8 mouse cellular contexts compared by ENCODE assay signal in the genomic region with DNA sequence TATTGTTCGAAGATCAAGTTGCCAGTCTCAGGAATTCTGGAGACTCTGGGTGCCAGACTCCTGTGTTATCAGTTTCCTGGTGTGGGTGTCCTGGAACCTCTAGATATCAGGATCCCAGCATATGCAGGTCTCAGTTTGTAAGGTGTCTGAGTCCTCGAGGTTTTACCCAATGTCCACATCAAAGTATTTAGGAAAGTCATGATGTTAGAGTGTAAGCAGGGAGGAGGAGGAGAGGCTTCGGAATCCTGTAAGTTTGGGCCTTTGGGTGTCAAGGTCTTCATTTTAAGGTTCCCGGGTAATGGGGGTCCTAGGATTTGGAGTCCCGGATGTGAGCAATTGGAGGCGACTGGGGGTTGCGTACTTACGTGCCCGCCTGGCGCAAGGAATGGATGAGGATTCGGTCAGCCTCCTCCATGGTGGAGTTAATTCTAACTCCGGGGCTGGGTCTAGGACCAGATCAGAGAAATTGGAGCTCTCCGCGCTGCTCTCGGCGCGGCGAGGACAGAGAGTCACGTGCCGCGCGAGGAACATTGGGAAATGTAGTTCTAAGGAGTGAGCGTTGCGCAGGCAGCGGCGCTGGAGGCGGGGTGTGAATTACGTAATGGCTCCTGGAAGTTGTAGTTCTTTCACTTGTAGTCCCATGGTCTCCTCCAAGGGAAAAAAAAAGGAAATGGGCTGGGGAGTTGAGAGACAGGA. TPM values are rescaled to one million over a fixed set of nuclear protein-coding genes. Genes with fewer than 3 reads are reported as not detected.
DNase-seq lines count a peak whose midpoint lies in the region; ATAC-seq lines count a peak whose summit lies in the region.

Ccdc22 (minus strand) TSS at position 639 of the 696 bp plus-strand sequence.

- H3K4me1 ChIP-seq in forebrain, embryonic 11.5 days (replicated peaks; ENCODE audit: control insufficient read depth, insufficient read depth, low read length) = no peaks in the 10 kb centered on the region
- peaks cover 4% of the 10 kb centered on the region for H3K4me1 ChIP-seq in heart, embryonic 16.5 days (ENCODE audit: control insufficient read depth, insufficient read depth, low read length)
- H3K4me1 ChIP-seq in liver, embryonic 15.5 days (replicated peaks) = peaks cover 14% of the 10 kb centered on the region; the same call in 1 of the 2 replicates
- H3K4me1 ChIP-seq in neural tube, embryonic 12.5 days = 0 out of 2 replicates have a peak, but pooled peaks cover 5% of the 10 kb centered on the region

- WGBS in forebrain, embryonic 11.5 days = 22% methylated on average over 28 of the region's 28 CpGs
- 16% methylated on average over 28 of the region's 28 CpGs for WGBS in heart, embryonic 16.5 days
- whole genome bisulfite sequencing in liver, embryonic 15.5 days (ENCODE audit: insufficient replicate concordance) = 18% methylated on average over 28 of the region's 28 CpGs
- WGBS in neural tube, embryonic 12.5 days = 17% methylated on average over 28 of the region's 28 CpGs

- no peaks in the 10 kb centered on the region; the same call in 1 of the 2 replicates for H3K36me3 ChIP-seq in forebrain, embryonic 11.5 days (ENCODE audit: control insufficient read depth, insufficient read depth, low read length)
- no peaks in the 10 kb centered on the region; the same call in 1 of the 2 replicates for H3K36me3 ChIP-seq in heart, embryonic 16.5 days (ENCODE audit: control insufficient read depth, insufficient read depth)
- no peaks in the 10 kb centered on the region for H3K36me3 ChIP-seq in liver, embryonic 15.5 days (replicated peaks)
- H3K36me3 ChIP-seq in neural tube, embryonic 12.5 days = no peaks in the 10 kb centered on the region

- no peaks in the 10 kb centered on the region for H3K9me3 ChIP-seq in forebrain, embryonic 11.5 days (ENCODE audit: control insufficient read depth, low read length)
- H3K9me3 ChIP-seq in heart, embryonic 16.5 days (replicated peaks; ENCODE audit: control insufficient read depth, low read length) = no peaks in the 10 kb centered on the region; the same call in 1 of the 2 replicates
- H3K9me3 ChIP-seq in liver, embryonic 15.5 days (replicated peaks) = no peaks in the 10 kb centered on the region
- H3K9me3 ChIP-seq in neural tube, embryonic 12.5 days = no peaks in the 10 kb centered on the region

- ATAC-seq in forebrain, embryonic 11.5 days (replicated peaks; ENCODE audit: low FRiP score) = peak; percentile 95
- peak; percentile 89 for ATAC-seq in heart, embryonic 16.5 days (replicated peaks; ENCODE audit: extremely low read depth, insufficient read depth, low FRiP score)
- peak; percentile 90 for ATAC-seq in liver, embryonic 15.5 days (ENCODE audit: insufficient read depth)
- ATAC-seq in neural tube, embryonic 12.5 days (ENCODE audit: low FRiP score, low read depth) = peak; percentile 91

- no peaks in the 10 kb centered on the region for H3K27me3 ChIP-seq in forebrain, embryonic 11.5 days (ENCODE audit: control insufficient read depth, insufficient read depth, low read length)
- no peaks in the 10 kb centered on the region; the same call in 1 of the 2 replicates for H3K27me3 ChIP-seq in heart, embryonic 16.5 days (ENCODE audit: control insufficient read depth, insufficient read depth, low read length)
- H3K27me3 ChIP-seq in liver, embryonic 15.5 days = peaks cover 19% of the 10 kb centered on the region; the same call in 1 of the 2 replicates
- H3K27me3 ChIP-seq in neural tube, embryonic 12.5 days (replicated peaks) = no peaks in the 10 kb centered on the region

- H3K4me2 ChIP-seq in forebrain, embryonic 11.5 days (ENCODE audit: low read depth, low read length, severe bottlenecking) = peak within 1 kb of the TSS; percentile 48
- H3K4me2 ChIP-seq in heart, embryonic 16.5 days (ENCODE audit: low read depth, low read length) = peak within 1 kb of the TSS; percentile 71
- H3K4me2 ChIP-seq in liver, embryonic 15.5 days = peak within 1 kb of the TSS; percentile 73
- H3K4me2 ChIP-seq in neural tube, embryonic 12.5 days (replicated peaks) = peak within 1 kb of the TSS; percentile 53

- peak within 1 kb of the TSS; percentile 57 for H3K9ac ChIP-seq in forebrain, embryonic 11.5 days (ENCODE audit: low read length)
- H3K9ac ChIP-seq in heart, embryonic 16.5 days (ENCODE audit: low read length) = peak within 1 kb of the TSS; percentile 72
- H3K9ac ChIP-seq in liver, embryonic 15.5 days = peak within 1 kb of the TSS; percentile 56
- H3K9ac ChIP-seq in neural tube, embryonic 12.5 days = peak within 1 kb of the TSS; percentile 42

- H3K27ac ChIP-seq in forebrain, embryonic 11.5 days (ENCODE audit: low read depth, low read length) = no peak within 1 kb of the TSS
- H3K27ac ChIP-seq in heart, embryonic 16.5 days (ENCODE audit: low read length) = 0 out of 2 replicates have a peak within 1 kb of the TSS, but pooled peaks have one; percentile 54
- 0 out of 2 replicates have a peak within 1 kb of the TSS, but pooled peaks have one; percentile 45 for H3K27ac ChIP-seq in liver, embryonic 15.5 days (replicated peaks)
- H3K27ac ChIP-seq in neural tube, embryonic 12.5 days = no peak within 1 kb of the TSS

- H3K4me3 ChIP-seq in forebrain, embryonic 11.5 days (ENCODE audit: low read depth, low read length) = peak within 1 kb of the TSS; percentile 39
- peak within 1 kb of the TSS; percentile 62 for H3K4me3 ChIP-seq in heart, embryonic 16.5 days (ENCODE audit: low read length)
- peak within 1 kb of the TSS; percentile 63 for H3K4me3 ChIP-seq in liver, embryonic 15.5 days (replicated peaks)
- peak within 1 kb of the TSS; percentile 36 for H3K4me3 ChIP-seq in neural tube, embryonic 12.5 days

- peak; percentile 44 to 62 for DNase-seq in CD8-positive naive resting alpha-beta T cell, adult 2 months (ENCODE audit: low read depth in 2 of 2, low spot score in 2 of 2)
- DNase-seq in c-Kit-positive CD71-negative TER-119-negative erythroid progenitor cells, embryonic 14.5 days (ENCODE audit: low read depth) = peak; percentile 58
- DNase-seq in forebrain, embryonic 11.5 days (ENCODE audit: low spot score) = peak; percentile 85
- DNase-seq in kidney, postnatal 36 days = peak; percentile 91 to 92
- peak; percentile 81 for DNase-seq in telencephalon, adult 2 months (ENCODE audit: low read depth, low spot score)

RNA-seq across cellular contexts. Expression of gene Ccdc22, which starts in this region (rescaled TPM):
- 33.4 and 33.6 TPM in 2 replicates for polyA plus RNA-seq in forebrain, embryonic 11.5 days (2014; fragmentation: Nextera tagmentation; extraction: Ambion mirVana)
- 20.8 and 23.0 TPM in 2 replicates for polyA plus RNA-seq in heart, embryonic 16.5 days (2015; fragmentation: Nextera tagmentation; extraction: Ambion mirVana)
- polyA plus RNA-seq in liver, embryonic 15.5 days (2015; fragmentation: Nextera tagmentation; extraction: Ambion mirVana) = 18.0 and 19.8 TPM in 2 replicates
- 30.2 and 30.6 TPM in 2 replicates for polyA plus RNA-seq in neural tube, embryonic 12.5 days (2016; fragmentation: Nextera tagmentation; extraction: Ambion mirVana)

Comparison
In these comparisons a context has a peak if more than half of its experiments do, and no peak if none do; other contexts are left out.
1. H3K27ac ChIP-seq: peak in heart, embryonic 16.5 days (single experiment) and liver, embryonic 15.5 days (single experiment); none in forebrain, embryonic 11.5 days (single experiment) and neural tube, embryonic 12.5 days (single experiment).
2. Peak in every context shown above with its lines, with median percentiles within 50 percentile points of each other: DNase-seq, ATAC-seq, H3K4me2 ChIP-seq, H3K4me3 ChIP-seq and H3K9ac ChIP-seq.